Mouse (Mus musculus) olfactory bulb, adult 2 months (tissue): ENCODE data around the gene Palm.

Source experiments
- CTCF ChIP-seq: fragments of 200-500 bp; IDR thresholded peaks from 2 replicates; pipeline ENCODE4 v1.5.1; 2012; ENCODE audit warnings: low read depth, mild to moderate bottlenecking, low read length, moderate library complexity; ENCODE audit not compliant: insufficient read depth
- POLR2A ChIP-seq: fragments of 200-500 bp; IDR thresholded peaks from 2 replicates; pipeline ENCODE4 v1.6.1; 2012; ENCODE audit warnings: mild to moderate bottlenecking, low read depth, low read length, moderate library complexity; ENCODE audit not compliant: insufficient read depth

- no peak for TF ChIP-seq CTCF
- no peak for TF ChIP-seq POLR2A
Observed at GRCm38 (mm10) chr10:79766001-79766507, 27.3 kb upstream of the Palm start.
